Mouse (Mus musculus): ENCODE results near the gene Ankrd63.

DNA sequence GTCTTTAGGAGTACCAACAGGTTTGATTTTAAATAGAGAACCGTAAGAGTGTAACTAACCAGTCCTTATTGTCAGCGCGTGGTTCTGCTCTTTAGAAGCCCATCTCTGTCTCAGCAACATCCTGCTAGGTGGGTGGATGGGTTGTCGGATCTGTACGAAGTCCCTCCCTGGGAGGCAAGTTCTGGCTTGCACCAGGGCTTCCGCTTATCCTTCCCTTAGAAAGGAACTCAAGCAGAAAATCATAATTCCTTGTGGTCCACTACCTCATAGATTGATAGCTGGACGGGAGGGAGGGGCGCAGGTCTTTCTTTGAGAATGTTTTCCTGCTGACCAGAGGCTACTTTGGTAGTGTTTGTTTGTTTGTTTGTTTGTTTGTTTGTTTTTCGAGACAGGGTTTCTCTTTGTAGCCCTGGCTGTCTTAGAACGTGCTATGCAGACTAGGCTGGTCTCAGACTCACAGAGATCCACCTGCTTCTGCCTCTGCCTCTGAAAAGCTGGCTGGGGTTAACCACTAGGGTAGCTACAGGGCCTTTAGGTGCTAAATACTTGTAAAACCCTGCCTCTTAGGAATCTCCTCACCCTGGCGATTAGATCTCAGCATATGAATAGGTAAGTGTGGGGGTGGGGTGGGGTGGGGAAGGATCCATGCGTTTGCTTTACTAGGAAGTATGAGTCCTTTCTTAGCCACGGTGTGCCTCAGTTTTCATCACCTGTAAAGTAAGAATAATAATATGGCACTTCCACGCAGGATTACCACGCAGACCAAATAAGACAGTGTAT, 29.9 kb downstream of the Ankrd63 start:
- no peak for TF ChIP-seq CTCF (IDR thresholded peaks at IDR 0.05)
- no peak for TF ChIP-seq POLR2A (IDR thresholded peaks at IDR 0.05; ENCODE audit: insufficient read depth, low read depth, low read length)
- TF ChIP-seq EP300 (IDR thresholded peaks at IDR 0.05; ENCODE audit: insufficient read depth, low read depth, low read length), result no peak
